Mouse (Mus musculus) heart, adult 8-10 months (tissue): ENCODE data around the gene Gm13089. TPM values are rescaled to one million over a fixed set of nuclear protein-coding genes. Genes with fewer than 3 reads are reported as not detected.
"Not testable (repeated sequence)": the region's sequence is repeated elsewhere in the genome, so short reads cannot be mapped to it uniquely, and the experiment has no call there.

ENCODE experiments used
- DNase-seq: peaks from one replicate; pipeline ENCODE4 v3.0.0; 2022; ENCODE audit warnings: low spot score
- total RNA-seq, 4 experiments: library from RNA; stranded (reverse); gene quantifications; 2 replicates each; pipeline ENCODE4 v1.2.4; 2022

Gm13089 gene
- not detected for total RNA-seq

- DNase-seq: no peak
Observed at GRCm38 (mm10) chr4:143702611-143703010, at the start of gene Gm13089. Gene Gm13089, minus strand, starts transcription at chr4:143702711.

GRCm38 (mm10) chr4:143719155-143719554 lies 16.6 kb upstream of the Gm13089 start, which contains the start of gene Gm13078:
Gene Gm13078, plus strand, starts transcription at chr4:143719455.
- DNase-seq: no peak

DNA sequence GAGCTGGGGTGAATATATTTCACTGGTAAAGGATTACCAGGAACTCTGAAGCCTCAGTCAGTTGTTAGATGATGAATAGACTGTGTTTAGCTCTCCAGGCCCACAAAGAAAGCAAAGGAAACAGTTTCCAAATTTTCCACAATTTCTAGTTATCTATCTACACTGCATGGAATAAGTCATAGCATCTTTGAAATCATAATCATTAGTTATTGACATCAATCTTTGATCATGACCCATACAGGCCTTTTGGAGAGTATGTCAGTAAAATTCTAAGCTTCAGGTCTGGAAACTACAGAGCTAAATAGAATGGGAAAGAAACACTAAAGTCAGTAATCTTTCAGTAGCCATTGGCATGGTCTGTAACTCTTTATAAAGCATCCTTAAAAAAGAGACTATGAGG lies 45.4 kb downstream of the Gm13089 start, which contains the start of gene Gm13088:
Gene Gm13088, minus strand, starts transcription at position 101 of the 400 bp plus-strand sequence.
- DNase-seq: not testable (repeated sequence)

Other genes with a start within 250 kb of the Gm13089 start
- gene Gm13043, start 191.4 kb downstream of the Gm13089 start, total RNA-seq: not detected
- not detected for gene Gm13040, start 166.8 kb downstream of the Gm13089 start, total RNA-seq
- not detected for gene BC080695, start 151.0 kb downstream of the Gm13089 start, total RNA-seq
- gene Gm13057, start 151.0 kb downstream of the Gm13089 start, total RNA-seq: not detected
- gene Gm13083, start 87.7 kb downstream of the Gm13089 start, total RNA-seq: not detected
- gene Gm13088, start 45.5 kb downstream of the Gm13089 start, total RNA-seq: not detected
- not detected for gene Gm13078, start 16.7 kb upstream of the Gm13089 start, total RNA-seq
- not detected for gene Gm13023, start 86.6 kb upstream of the Gm13089 start, total RNA-seq
- not detected for gene Gm13084, start 113.4 kb upstream of the Gm13089 start, total RNA-seq
- not detected for gene Gm13103, start 143.8 kb upstream of the Gm13089 start, total RNA-seq
- not detected for gene Pramef6, start 197.7 kb upstream of the Gm13089 start, total RNA-seq
- gene Pramef25, start 248.3 kb upstream of the Gm13089 start, total RNA-seq: not detected